Mouse (Mus musculus) lung, postnatal 0 days (tissue): ENCODE measurements around the gene Zcchc14. TPM values are rescaled to one million over a fixed set of nuclear protein-coding genes. Genes with fewer than 3 reads are reported as not detected.
A peak's percentile ranks its signal among the peaks of the same experiment; 100 is the strongest.
"Not testable (repeated sequence)": the region's sequence is repeated elsewhere in the genome, so short reads cannot be mapped to it uniquely, and the experiment has no call there.

Experiments
- ATAC-seq: fragments of 200-750 bp; cut with Nextera tagmentation; 2 replicates; pipeline ENCODE4 v1.8.0; 2017; ENCODE audit warnings: moderate library complexity
- DNase-seq: peaks from one replicate; pipeline ENCODE4 v3.0.0-alpha.2; 2016; ENCODE audit warnings: low spot score
- H3K27ac ChIP-seq: fragments of 300-500 bp; sonication (generic); 2 replicates; pipeline ENCODE4 v1.5.1; 2014; ENCODE audit warnings: antibody characterized with exemption, mild to moderate bottlenecking, low read length, mixed read lengths
- H3K27me3 ChIP-seq: fragments of 300-500 bp; sonication (generic); replicated peaks from 2 replicates; pipeline ENCODE4 v1.6.1; 2014; ENCODE audit warnings: low read length, mixed read lengths; ENCODE audit not compliant: insufficient read depth
- H3K36me3 ChIP-seq: fragments of 300-500 bp; sonication (generic); 2 replicates; pipeline ENCODE4 v1.6.1; 2014; ENCODE audit warnings: low read length, mixed read lengths; ENCODE audit not compliant: insufficient read depth
- H3K4me1 ChIP-seq: fragments of 300-500 bp; sonication (generic); 2 replicates; pipeline ENCODE4 v1.6.1; 2014; ENCODE audit warnings: antibody characterized with exemption, low read depth, low read length, mixed read lengths; ENCODE audit not compliant: insufficient read depth
- H3K4me2 ChIP-seq: fragments of 300-500 bp; sonication (generic); replicated peaks from 2 replicates; pipeline ENCODE4 v1.6.1; 2014; ENCODE audit warnings: low read depth, mild to moderate bottlenecking, low read length, moderate library complexity, mixed read lengths
- H3K4me3 ChIP-seq: fragments of 300-500 bp; sonication (generic); 2 replicates; pipeline ENCODE4 v1.5.1; 2014; ENCODE audit warnings: low read depth, low read length
- H3K9ac ChIP-seq: fragments of 300-500 bp; sonication (generic); replicated peaks from 2 replicates; pipeline ENCODE4 v1.6.1; 2014; ENCODE audit warnings: low read depth, mild to moderate bottlenecking
- H3K9me3 ChIP-seq: fragments of 300-500 bp; sonication (generic); 2 replicates; pipeline ENCODE4 v1.6.1; 2016; ENCODE audit warnings: low read length, mixed read lengths
- CTCF ChIP-seq: IDR thresholded peaks from 2 replicates; pipeline ENCODE4 v1.5.1; 2016; ENCODE audit warnings: antibody characterized with exemption, mild to moderate bottlenecking
- EP300 ChIP-seq: IDR thresholded peaks from 2 replicates; pipeline ENCODE4 v1.6.1; 2016; ENCODE audit warnings: antibody characterized with exemption, mild to moderate bottlenecking, control low read depth
- WGBS: fragments of 180-500 bp; shearing (Covaris S2); extraction: QIAGEN DNeasy Blood & Tissue Kit; methylation state at CpG from one replicate; pipeline ENCODE4 v1.1.7; 2014; 5-methylcytosine and 5-hydroxymethylcytosine counted together
- polyA plus RNA-seq: library from polyadenylated mRNA; unstranded; fragments of >200 nt; fragmentation: Nextera tagmentation; extraction: Ambion mirVana; gene quantifications from 2 replicates; pipeline ENCODE4 v1.2.1, GENCODE M21; 2015

Zcchc14 gene
- polyA plus RNA-seq, 1 experiment from 2014 or later: 11.1 TPM

DNA sequence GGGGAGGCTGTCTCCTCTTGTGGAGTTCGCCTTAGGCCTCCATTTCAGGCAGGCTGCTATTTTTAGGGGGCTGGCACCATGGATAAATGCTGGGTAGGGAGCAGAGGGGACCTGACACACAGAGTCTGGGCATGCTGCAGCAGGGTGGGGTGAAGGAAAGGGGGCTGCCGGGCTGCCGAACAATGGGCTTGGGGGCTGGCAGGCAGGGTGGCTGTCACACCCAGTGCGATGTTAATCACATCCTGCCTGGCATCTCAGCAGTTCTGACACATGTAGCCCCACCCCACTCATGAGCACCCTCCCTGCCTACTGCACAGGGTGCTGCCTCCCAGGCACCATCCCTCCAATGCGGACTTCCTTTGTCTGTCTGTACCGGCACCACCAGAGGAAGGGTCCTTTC, 15.9 kb upstream of the Zcchc14 start:
- Histone ChIP-seq H3K27me3 (no peaks in the 10 kb centered on the region), H3K36me3 (no peaks in the 10 kb centered on the region), H3K9ac (no peak overlapping the region), H3K4me2 (no peak overlapping the region), H3K9me3 (no peaks in the 10 kb centered on the region), H3K4me1 (peaks cover 2% of the 10 kb centered on the region; the same call in 1 of the 2 replicates), H3K4me3 (no peak overlapping the region), H3K27ac (peak overlapping the region; percentile 69)
- 44% methylated on average over 5 of the region's 6 CpGs for WGBS
- DNase-seq (peak; percentile 73), ATAC-seq (peak; percentile 66)
- TF ChIP-seq EP300 (no peak), CTCF (no peak)

DNA sequence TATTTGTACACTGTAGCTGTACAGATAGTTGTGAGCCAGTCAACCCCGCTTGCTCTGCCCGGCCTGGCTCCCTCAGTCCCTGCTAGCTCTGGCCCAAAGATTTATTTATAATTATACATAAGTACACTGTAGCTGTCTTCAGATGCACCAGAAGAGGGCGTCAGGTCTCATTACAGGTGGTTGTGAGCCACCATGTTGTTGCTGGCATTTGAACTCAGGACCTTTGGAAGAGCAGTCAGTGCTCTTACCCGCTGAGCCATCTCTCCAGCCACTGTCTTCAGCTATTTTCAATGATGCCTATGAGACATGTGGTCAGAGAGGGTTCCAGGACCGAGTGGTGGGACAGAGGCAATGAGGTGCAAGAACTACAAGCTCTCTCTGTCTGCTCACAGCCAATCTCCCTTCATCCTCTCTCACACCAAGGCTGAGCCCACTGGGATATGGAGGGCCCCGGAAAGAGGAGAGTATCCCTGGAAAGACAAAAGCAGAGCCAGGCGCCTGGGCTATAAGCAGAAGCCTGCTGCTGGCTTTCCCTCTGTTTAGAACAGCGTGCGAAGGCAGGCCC, 15.3 kb upstream of the Zcchc14 start:
- not testable (repeated sequence) for DNase-seq, ATAC-seq, H3K9ac ChIP-seq, H3K4me2 ChIP-seq, H3K4me1 ChIP-seq, H3K27me3 ChIP-seq, H3K9me3 ChIP-seq, H3K4me3 ChIP-seq, H3K36me3 ChIP-seq
- H3K27ac ChIP-seq: peak overlapping the region; percentile 69
- peak; percentile 21; the same call in 1 of the 2 replicates for TF ChIP-seq CTCF
- WGBS: 67% methylated on average over 9 of the region's 9 CpGs

DNA sequence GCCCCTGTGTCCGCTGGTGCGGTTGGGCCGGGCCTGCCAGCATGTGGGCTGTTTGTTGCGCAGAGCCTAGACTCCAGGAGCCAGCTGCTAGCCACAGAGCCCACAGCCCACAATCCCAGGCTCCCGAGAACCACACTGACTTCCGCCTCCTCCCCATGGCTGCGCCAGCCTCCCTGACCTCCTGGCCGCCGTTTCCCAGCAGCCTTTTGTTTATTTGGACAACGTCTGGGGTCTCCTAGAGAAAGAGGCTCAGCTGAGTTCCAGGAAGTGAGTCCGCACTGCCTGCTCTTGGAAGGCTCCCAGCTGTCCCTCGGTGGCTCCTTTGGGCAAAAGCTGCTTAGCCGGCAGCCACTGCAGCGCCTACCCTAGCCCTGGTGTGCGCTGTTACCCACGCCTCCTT, 12.6 kb upstream of the Zcchc14 start:
- Histone ChIP-seq H3K27ac (peak overlapping the region; percentile 89), H3K4me1 (peaks cover 2% of the 10 kb centered on the region; the same call in 1 of the 2 replicates), H3K4me2 (peak overlapping the region; percentile 41), H3K9me3 (no peaks in the 10 kb centered on the region), H3K4me3 (no peak overlapping the region), H3K36me3 (no peaks in the 10 kb centered on the region), H3K27me3 (no peaks in the 10 kb centered on the region), H3K9ac (no peak overlapping the region)
- DNase-seq (peak; percentile 96), ATAC-seq (peak; percentile 82)
- WGBS: 1% methylated on average over 14 of the region's 16 CpGs
- TF ChIP-seq EP300: peak; percentile 58; the same call in 1 of the 2 replicates
- 0 out of 2 replicates have a peak, but pooled peaks have one; percentile 18 for TF ChIP-seq CTCF

DNA sequence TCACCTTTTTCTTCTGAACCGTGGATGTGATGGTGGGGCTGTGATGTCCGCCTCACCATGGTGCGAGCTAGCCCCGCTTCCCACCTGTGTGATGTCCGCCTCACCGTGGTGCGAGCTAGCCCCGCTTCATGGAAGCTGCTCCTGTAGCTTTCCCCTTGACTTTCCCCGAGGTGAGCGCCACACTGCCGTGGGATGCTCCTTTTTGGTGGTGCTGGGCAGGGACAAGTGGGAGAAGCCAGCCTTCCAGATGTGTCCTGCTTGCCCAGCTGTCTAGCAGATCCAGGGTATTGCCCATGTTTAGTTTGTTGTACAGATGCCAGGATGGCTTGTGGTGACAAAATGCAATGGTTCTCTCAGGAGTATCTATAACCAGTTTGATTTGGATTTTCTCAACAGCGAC, 10.4 kb upstream of the Zcchc14 start:
- Histone ChIP-seq H3K27ac (no peak overlapping the region), H3K4me1 (no peaks in the 10 kb centered on the region), H3K4me2 (no peak overlapping the region), H3K27me3 (no peaks in the 10 kb centered on the region), H3K4me3 (no peak overlapping the region), H3K36me3 (no peaks in the 10 kb centered on the region), H3K9me3 (no peaks in the 10 kb centered on the region), H3K9ac (no peak overlapping the region)
- WGBS: 92% methylated on average over 12 of the region's 12 CpGs
- no peak for ATAC-seq
- DNase-seq: no peak
- no peak for TF ChIP-seq EP300
- no peak for TF ChIP-seq CTCF

DNA sequence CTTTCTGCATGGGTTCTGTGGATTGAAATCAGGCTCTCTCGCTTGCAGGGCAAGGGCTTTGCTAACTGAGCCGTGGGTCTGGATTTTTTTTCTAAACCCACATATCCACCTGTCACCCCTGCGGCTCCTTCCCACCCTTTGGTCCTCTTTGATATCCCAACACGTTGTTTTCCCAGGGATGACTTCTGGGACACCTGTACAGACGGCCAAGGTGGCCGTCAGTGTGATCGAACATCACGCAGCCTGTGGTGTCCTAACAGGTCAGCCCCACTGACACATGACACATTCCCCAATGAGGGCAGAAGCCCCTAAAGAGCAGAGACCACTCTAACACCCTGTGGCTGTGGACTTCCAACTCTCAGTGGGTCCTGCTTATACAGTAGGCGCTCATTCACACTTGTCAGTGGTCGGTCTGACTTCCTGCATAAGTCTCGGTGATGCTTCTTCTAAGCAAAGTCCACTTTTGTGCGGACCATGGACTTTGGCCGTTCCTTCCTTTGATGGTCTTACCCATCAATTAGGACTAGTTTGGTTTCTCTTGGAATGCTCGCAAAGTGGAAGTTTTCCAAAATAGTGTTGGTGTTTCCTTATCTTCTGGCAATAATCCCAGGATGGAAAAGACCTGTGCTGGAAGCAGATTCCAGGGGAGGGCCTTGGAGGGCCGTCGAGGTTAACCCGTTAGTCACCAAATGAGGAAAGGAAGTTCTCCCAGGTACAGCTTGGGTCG, 9.1 kb upstream of the Zcchc14 start:
- H3K27me3 ChIP-seq: no peaks in the 10 kb centered on the region
- no peak overlapping the region for H3K4me2 ChIP-seq
- no peaks in the 10 kb centered on the region for H3K36me3 ChIP-seq
- DNase-seq: no peak
- no peak for ATAC-seq
- no peak overlapping the region for H3K27ac ChIP-seq
- WGBS: 44% methylated on average over 18 of the region's 18 CpGs
- no peak for TF ChIP-seq CTCF
- no peak for TF ChIP-seq EP300
- no peaks in the 10 kb centered on the region for H3K4me1 ChIP-seq
- H3K9ac ChIP-seq: no peak overlapping the region
- no peak overlapping the region for H3K4me3 ChIP-seq
- H3K9me3 ChIP-seq: no peaks in the 10 kb centered on the region

DNA sequence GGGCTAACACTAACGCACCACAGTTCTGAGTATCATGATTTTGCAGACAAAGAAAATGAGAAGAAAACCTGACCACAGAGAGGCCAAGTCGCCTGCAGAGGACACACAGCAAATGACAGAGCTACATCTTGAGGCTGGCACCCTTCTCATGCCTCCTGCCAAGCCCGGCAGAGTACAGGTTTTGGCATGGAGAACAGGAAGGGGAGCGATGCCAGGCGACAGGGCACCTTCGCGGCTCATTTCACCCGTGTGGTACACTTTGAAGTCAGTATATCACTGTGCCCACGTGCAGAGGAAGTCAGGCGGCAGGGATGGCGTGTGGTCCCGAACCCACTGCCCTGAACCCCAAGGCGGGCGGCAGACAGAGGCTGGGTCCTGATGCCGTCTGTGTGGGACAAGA, 7.9 kb upstream of the Zcchc14 start:
- Histone ChIP-seq H3K27ac (no peak overlapping the region), H3K4me1 (no peaks in the 10 kb centered on the region), H3K27me3 (no peaks in the 10 kb centered on the region), H3K4me3 (no peak overlapping the region), H3K4me2 (no peak overlapping the region), H3K36me3 (no peaks in the 10 kb centered on the region), H3K9ac (no peak overlapping the region), H3K9me3 (no peaks in the 10 kb centered on the region)
- WGBS: 70% methylated on average over 15 of the region's 15 CpGs
- ATAC-seq: no peak
- no peak for DNase-seq
- no peak for TF ChIP-seq CTCF
- TF ChIP-seq EP300: no peak
